Mouse (Mus musculus) lung, postnatal 0 days (tissue): ENCODE results near the gene Asns. TPM values are rescaled to one million over a fixed set of nuclear protein-coding genes. Genes with fewer than 3 reads are reported as not detected.

ENCODE experiments used
- ATAC-seq: fragments of 200-750 bp; cut with Nextera tagmentation; 2 replicates; pipeline ENCODE4 v1.8.0; 2017; ENCODE audit warnings: moderate library complexity
- DNase-seq: peaks from one replicate; pipeline ENCODE4 v3.0.0-alpha.2; 2016; ENCODE audit warnings: low spot score
- H3K27ac ChIP-seq: fragments of 300-500 bp; sonication (generic); 2 replicates; pipeline ENCODE4 v1.5.1; 2014; ENCODE audit warnings: antibody characterized with exemption, mild to moderate bottlenecking, low read length, mixed read lengths
- H3K27me3 ChIP-seq: fragments of 300-500 bp; sonication (generic); replicated peaks from 2 replicates; pipeline ENCODE4 v1.6.1; 2014; ENCODE audit warnings: low read length, mixed read lengths; ENCODE audit not compliant: insufficient read depth
- H3K36me3 ChIP-seq: fragments of 300-500 bp; sonication (generic); 2 replicates; pipeline ENCODE4 v1.6.1; 2014; ENCODE audit warnings: low read length, mixed read lengths; ENCODE audit not compliant: insufficient read depth
- H3K4me1 ChIP-seq: fragments of 300-500 bp; sonication (generic); 2 replicates; pipeline ENCODE4 v1.6.1; 2014; ENCODE audit warnings: antibody characterized with exemption, low read depth, low read length, mixed read lengths; ENCODE audit not compliant: insufficient read depth
- H3K4me2 ChIP-seq: fragments of 300-500 bp; sonication (generic); replicated peaks from 2 replicates; pipeline ENCODE4 v1.6.1; 2014; ENCODE audit warnings: low read depth, mild to moderate bottlenecking, low read length, moderate library complexity, mixed read lengths
- H3K4me3 ChIP-seq: fragments of 300-500 bp; sonication (generic); 2 replicates; pipeline ENCODE4 v1.5.1; 2014; ENCODE audit warnings: low read depth, low read length
- H3K9ac ChIP-seq: fragments of 300-500 bp; sonication (generic); replicated peaks from 2 replicates; pipeline ENCODE4 v1.6.1; 2014; ENCODE audit warnings: low read depth, mild to moderate bottlenecking
- H3K9me3 ChIP-seq: fragments of 300-500 bp; sonication (generic); 2 replicates; pipeline ENCODE4 v1.6.1; 2016; ENCODE audit warnings: low read length, mixed read lengths
- CTCF ChIP-seq: IDR thresholded peaks from 2 replicates; pipeline ENCODE4 v1.5.1; 2016; ENCODE audit warnings: antibody characterized with exemption, mild to moderate bottlenecking
- EP300 ChIP-seq: IDR thresholded peaks from 2 replicates; pipeline ENCODE4 v1.6.1; 2016; ENCODE audit warnings: antibody characterized with exemption, mild to moderate bottlenecking, control low read depth
- WGBS: fragments of 180-500 bp; shearing (Covaris S2); extraction: QIAGEN DNeasy Blood & Tissue Kit; methylation state at CpG from one replicate; pipeline ENCODE4 v1.1.7; 2014; 5-methylcytosine and 5-hydroxymethylcytosine counted together
- polyA plus RNA-seq: library from polyadenylated mRNA; unstranded; fragments of >200 nt; fragmentation: Nextera tagmentation; extraction: Ambion mirVana; gene quantifications from 2 replicates; pipeline ENCODE4 v1.2.1, GENCODE M21; 2015

Gene Asns
- 16.8 and 18.1 TPM in 2 replicates for polyA plus RNA-seq

- H3K4me2 ChIP-seq = peak within 1 kb of the TSS; percentile 84
- no peak within 1 kb of the TSS for H3K27ac ChIP-seq
- DNase-seq (peak; percentile 87), ATAC-seq (peak; percentile 96)
- no peaks in the 10 kb centered on the region for H3K4me1 ChIP-seq
- no peaks in the 10 kb centered on the region for H3K27me3 ChIP-seq
- H3K9ac ChIP-seq = peak within 1 kb of the TSS; percentile 43; the same call in 1 of the 2 replicates
- peak within 1 kb of the TSS; percentile 48 for H3K4me3 ChIP-seq
- H3K36me3 ChIP-seq = no peaks in the 10 kb centered on the region
- TF ChIP-seq EP300 (no peak), CTCF (peak; percentile 50)
- no peaks in the 10 kb centered on the region for H3K9me3 ChIP-seq
- WGBS = under 1% methylated on average over 51 of the region's 51 CpGs
These were observed at the start of gene Asns for GRCm38 (mm10) chr6:7692884-7693585. Asns (minus strand) TSS chr6:7693254.

GRCm38 (mm10) chr6:7741721-7742120 is 48.7 kb upstream of the Asns start:
- DNase-seq = no peak
- Histone ChIP-seq H3K4me1 (no peaks in the 10 kb centered on the region), H3K27ac (no peak overlapping the region), H3K4me2 (no peak overlapping the region), H3K9me3 (no peaks in the 10 kb centered on the region), H3K9ac (no peak overlapping the region), H3K27me3 (no peaks in the 10 kb centered on the region), H3K4me3 (no peak overlapping the region), H3K36me3 (no peaks in the 10 kb centered on the region)
- TF ChIP-seq CTCF (no peak), EP300 (no peak)
- ATAC-seq = no peak
- 35% methylated on average over 3 of the region's 3 CpGs for WGBS

DNA sequence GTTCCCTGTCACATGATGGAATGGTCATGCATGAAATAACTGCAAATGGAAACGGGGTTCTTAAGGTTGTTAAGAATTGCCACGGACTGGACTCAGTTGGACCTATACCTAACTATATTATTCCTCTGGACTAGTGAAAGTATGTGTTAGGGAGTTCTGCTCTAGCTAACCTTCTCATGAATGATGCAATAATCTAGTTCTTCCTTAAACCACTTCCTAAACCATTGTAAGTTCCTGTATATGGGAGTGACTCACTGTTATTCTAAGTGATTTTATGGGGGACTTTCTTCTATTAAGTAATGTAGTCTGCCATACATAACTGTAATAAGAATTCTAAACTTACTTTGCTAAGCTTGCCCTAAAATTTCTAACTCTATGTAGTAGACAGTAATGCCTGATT is 44.8 kb upstream of the Asns start:
- no peak overlapping the region for H3K4me3 ChIP-seq
- no peaks in the 10 kb centered on the region for H3K4me1 ChIP-seq
- no peaks in the 10 kb centered on the region for H3K9me3 ChIP-seq
- H3K9ac ChIP-seq = no peak overlapping the region
- DNase-seq (no peak), ATAC-seq (no peak)
- H3K4me2 ChIP-seq = no peak overlapping the region
- TF ChIP-seq CTCF = no peak
- TF ChIP-seq EP300 = no peak
- no peak overlapping the region for H3K27ac ChIP-seq
- no peaks in the 10 kb centered on the region for H3K27me3 ChIP-seq
- no peaks in the 10 kb centered on the region for H3K36me3 ChIP-seq
- WGBS = 96% methylated on average over 2 of the region's 2 CpGs

DNA sequence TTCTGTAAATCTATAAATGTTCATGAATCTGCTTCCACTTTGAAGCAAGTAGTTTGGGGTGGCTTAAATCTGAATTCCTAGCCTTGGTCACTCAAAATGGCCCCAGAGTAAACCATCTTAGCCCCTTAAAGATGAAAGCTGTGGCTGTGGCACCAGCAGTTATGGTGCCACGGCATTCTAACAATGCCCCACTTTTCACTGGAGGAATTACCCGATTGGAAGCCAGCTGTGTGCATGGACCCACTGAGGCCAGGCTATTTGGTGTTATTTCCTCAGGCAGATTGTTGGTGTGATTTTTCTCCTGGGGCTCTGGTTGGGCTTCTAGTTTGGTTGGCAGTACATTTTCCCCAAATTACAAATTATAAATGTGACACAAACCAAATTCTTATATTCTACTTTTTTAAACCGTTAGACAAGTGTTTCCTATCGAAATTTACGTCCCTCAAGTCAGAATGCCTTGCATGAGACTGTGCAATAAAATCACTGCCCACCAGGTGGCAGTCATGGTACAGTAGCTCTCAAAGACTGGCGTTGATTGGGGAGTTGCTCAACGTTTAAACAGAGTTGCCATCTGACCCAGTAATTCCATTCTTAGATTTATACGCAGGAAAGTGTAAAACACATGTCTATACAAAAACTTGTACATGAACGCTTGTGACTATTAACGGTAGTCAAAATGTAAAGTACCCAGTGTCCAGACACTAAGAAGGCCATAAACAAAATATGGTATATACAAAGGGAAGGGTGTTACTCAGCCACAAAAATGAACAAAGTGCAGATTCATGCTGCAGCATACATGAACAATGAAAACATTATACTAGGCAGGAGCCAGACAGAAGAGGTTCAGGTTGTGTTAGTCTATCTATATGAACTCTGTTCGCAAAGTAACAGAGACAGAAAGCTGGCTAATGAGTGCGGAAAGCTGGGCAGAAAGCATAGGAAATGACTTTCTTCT is 40.0 kb upstream of the Asns start:
- ATAC-seq = peak; percentile 61; the same call in 1 of the 2 replicates
- DNase-seq = peak; percentile 92
- WGBS = 27% methylated on average over 12 of the region's 12 CpGs

GRCm38 (mm10) chr6:7732097-7732496 is 39.0 kb upstream of the Asns start:
- DNase-seq (no peak), ATAC-seq (no peak)
- Histone ChIP-seq H3K36me3 (no peaks in the 10 kb centered on the region), H3K4me3 (no peak overlapping the region), H3K9me3 (no peaks in the 10 kb centered on the region), H3K4me1 (no peaks in the 10 kb centered on the region), H3K27me3 (no peaks in the 10 kb centered on the region), H3K27ac (no peak overlapping the region), H3K9ac (no peak overlapping the region), H3K4me2 (no peak overlapping the region)
- WGBS = 81% methylated on average over 6 of the region's 6 CpGs
- TF ChIP-seq EP300 = no peak
- no peak for TF ChIP-seq CTCF

More for the DNA sequence above, 40.0 kb upstream of the Asns start:
- Histone ChIP-seq H3K36me3 (no peaks in the 10 kb centered on the region), H3K4me3 (no peak overlapping the region), H3K27ac (no peak overlapping the region), H3K9ac (no peak overlapping the region), H3K4me2 (no peak overlapping the region), H3K4me1 (no peaks in the 10 kb centered on the region), H3K27me3 (no peaks in the 10 kb centered on the region), H3K9me3 (no peaks in the 10 kb centered on the region)
- peak; percentile 98 for TF ChIP-seq CTCF
- no peak for TF ChIP-seq EP300

DNA sequence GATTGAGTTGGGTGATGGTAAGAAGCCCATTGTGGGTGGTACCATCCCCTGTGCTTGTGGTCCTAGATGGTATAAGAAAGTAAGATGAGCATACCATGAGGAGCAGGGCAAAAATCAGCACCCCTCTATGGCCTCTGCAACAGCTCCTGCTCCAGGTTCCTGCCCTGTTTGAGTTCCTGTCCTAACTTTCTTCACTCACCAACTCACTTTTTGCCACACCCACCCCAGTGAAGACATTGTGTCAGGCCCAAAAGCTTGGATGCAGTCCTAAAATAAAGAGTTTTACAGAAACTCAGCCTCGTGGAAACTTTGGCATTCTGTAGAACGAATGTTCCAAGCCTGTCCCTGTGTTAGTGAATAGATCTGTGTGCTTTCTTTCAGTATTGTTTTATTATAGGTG is 36.1 kb upstream of the Asns start:
- TF ChIP-seq CTCF (no peak), EP300 (no peak)
- DNase-seq = no peak
- no peak for ATAC-seq
- Histone ChIP-seq H3K4me3 (no peak overlapping the region), H3K9ac (no peak overlapping the region), H3K9me3 (no peaks in the 10 kb centered on the region), H3K36me3 (no peaks in the 10 kb centered on the region), H3K27me3 (no peaks in the 10 kb centered on the region), H3K4me2 (no peak overlapping the region), H3K4me1 (no peaks in the 10 kb centered on the region), H3K27ac (no peak overlapping the region)
- 84% methylated on average over 2 of the region's 2 CpGs for WGBS
